Mouse (Mus musculus) adrenal gland, postnatal 4 days (tissue): ENCODE measurements around the gene St7l. TPM values are rescaled to one million over a fixed set of nuclear protein-coding genes. Genes with fewer than 3 reads are reported as not detected.

Experiments
- DNase-seq, 2 experiments: peaks; one replicate each; pipeline ENCODE4 v3.0.0; 2021 to 2022; ENCODE audit warnings: low spot score in 2 of 2, mixed read lengths in 2 of 2
- total RNA-seq, 2 experiments: library from RNA; stranded (reverse); gene quantifications; 2 replicates each; pipeline ENCODE4 v1.2.3; 2021

St7l gene
- total RNA-seq, 2 experiments from 2014 or later, result 32.3 to 33.1 TPM

GRCm38 (mm10) chr3:104896141-104896540 is 32.3 kb downstream of the St7l start:
- DNase-seq, result no peak

DNA sequence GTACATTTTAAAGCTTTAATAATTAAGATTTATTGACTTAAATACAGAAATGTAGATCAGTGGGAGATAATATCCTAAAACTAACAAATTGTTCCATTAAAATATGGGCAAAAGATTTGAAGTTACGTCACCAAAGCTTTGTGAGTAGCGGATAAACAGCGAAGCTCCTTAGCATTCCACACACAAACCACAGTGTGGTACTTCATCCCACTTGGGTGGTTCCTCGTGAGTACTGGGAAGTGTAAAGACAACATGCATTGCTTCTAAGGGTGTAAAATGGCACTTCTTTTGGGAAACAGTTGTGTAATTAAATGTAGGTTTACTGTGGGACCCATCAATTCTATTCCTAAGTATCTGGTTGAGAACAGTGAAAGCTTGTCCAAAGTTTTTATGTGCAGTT is 37.3 kb downstream of the St7l start:
- no peak for DNase-seq

DNA sequence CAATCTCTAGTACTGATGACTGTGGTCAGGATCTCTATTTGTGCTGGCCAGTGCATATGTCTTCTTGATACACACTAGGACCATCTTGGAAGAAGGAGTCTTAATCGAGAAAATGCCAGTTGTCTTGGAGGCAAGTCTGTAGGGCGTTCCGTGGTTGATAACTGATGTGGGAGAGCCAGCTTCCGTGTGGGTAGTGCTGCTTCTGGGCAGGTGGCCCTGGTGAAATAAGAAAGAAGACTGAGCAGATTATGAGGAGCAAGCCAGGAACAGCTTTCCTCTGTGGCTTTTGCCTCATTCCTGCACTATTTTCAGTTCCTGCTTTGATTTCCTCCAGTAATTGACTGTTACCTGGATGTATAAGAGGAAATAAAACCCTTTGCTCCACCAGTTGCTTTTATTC is 41.6 kb downstream of the St7l start:
- DNase-seq, result no peak

DNA sequence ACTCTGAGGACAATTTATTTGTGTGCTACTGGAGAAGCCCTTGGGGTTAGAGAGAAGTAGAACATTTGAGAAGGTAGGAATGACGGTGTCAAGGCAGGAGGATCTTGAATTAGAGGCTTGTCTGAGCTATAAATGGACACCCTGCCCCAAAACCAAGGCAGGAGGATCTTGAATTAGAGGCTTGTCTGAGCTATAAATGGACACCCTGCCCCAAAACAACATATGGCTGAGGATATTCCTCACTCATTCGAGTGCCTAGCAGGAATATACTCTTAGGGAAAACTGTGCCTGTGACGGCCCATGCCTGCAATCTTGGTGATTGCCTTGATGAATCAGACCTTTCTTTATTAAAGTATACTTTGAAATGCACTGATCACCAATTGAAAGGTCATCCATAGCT is 42.2 kb downstream of the St7l start:
- DNase-seq, result no peak

DNA sequence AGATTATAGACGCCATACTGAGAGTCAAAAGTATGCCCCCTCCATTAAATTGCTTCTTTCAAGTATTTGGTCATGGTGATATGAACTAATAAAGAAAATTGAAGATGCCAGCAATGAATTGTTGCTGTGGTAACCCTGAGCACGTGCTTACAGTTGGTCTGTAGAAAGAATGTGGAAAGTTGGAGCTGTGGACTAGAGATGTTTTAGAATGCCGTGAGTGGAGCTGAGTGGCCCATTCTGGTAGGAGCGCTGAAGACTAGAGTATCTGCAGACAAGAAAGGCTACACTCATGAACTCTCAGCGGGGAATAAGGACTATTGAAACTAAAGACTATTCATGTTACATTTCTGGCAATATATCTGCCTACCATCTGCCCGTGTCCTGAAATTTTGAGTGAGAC is 45.4 kb downstream of the St7l start:
- no peak for DNase-seq

GRCm38 (mm10) chr3:104914986-104915385 is 51.2 kb downstream of the St7l start:
- no peak for DNase-seq

DNA sequence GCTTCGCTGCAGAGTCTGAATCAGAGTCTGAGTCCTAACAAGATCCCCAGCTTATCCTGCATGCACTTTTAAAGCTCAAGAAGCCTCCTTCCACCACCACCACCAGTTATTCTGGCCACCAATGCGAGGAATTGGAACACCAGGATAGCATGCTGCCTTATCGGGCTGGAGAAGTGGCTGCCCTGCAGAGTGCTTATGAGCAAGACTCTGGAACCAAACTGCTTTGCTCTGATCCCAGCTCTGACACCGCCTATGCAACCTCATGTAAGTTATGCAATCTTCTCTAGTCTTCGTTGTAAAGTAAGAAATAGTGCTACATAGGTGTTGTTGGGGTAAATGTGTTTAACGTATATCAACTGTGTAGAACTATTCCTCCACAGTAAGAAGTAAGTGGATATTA is 65.6 kb downstream of the St7l start:
- no peak for DNase-seq

- DNase-seq, result no peak
Measured at GRCm38 (mm10) chr3:104937728-104938305, 74.0 kb downstream of the St7l start.

- no peak for DNase-seq
Measured at GRCm38 (mm10) chr3:104938327-104938726, 74.5 kb downstream of the St7l start.

GRCm38 (mm10) chr3:104940691-104941090 is 76.9 kb downstream of the St7l start:
- DNase-seq, result no peak

- no peak for DNase-seq
Measured at GRCm38 (mm10) chr3:104942682-104943081, 78.9 kb downstream of the St7l start.

- no peak for DNase-seq
Measured at GRCm38 (mm10) chr3:104943333-104943732, 79.5 kb downstream of the St7l start.

- DNase-seq, result no peak
Measured at GRCm38 (mm10) chr3:104944894-104945293, 81.1 kb downstream of the St7l start.

DNA sequence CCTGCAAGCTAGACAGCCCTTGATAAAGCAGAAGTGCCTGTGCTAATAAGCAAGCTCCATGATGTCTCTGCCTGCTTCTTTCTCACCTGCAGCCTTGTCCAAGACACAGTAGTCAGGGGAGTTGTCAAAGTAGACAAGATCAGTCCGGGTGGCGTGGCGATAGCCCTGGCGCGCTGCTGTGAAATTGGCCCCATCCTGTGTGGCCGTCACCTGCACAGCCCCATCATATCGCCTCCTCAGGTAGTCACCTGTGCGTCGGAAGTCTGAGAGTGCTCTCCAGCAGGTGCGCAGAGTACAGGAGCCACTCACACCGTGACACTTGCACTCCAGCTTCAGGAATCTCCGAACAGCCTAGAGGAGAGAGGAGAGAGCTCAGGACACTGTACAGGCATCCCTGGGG is 87.1 kb downstream of the St7l start:
- no peak for DNase-seq

- DNase-seq, result no peak
Measured at GRCm38 (mm10) chr3:104952891-104953670, 89.3 kb downstream of the St7l start.

DNA sequence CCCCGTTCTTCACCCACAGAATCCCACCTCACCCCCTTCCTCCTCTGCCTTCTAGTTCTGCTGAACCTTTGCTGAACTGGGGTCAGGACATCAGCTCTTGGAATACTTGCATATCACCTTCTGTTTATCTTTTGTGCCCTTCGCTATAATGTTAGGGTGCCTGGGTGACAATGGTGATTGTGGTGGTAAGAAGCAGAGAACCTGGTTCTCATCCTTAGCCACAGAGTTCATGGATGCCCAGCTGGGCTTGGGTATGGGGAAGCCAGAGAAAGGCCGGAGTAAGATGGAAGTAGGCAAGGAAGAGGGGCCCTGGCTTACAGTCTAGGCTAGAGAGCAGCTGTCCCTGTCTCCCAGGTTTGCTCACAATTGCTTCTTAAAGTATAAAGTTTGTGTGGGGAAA is 90.3 kb downstream of the St7l start:
- DNase-seq, result no peak

DNA sequence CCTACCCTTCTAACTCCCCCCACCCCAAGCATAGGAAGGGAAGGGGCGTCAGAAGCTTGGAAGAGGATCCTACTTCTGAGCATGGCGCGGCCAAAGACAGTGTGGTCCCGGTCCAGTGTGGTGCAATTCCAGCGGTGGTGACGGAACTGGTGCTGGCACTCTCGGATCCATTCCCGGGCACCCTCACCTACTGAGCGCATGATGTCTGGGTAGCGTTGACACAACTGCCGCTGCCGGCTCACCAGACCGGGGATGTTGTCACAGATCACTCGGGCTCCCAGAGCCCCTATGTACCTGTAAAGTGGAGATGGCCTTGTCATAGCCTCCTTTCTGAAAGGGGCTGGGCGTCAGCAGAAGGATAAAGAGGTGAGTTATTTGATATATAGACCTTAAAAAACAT is 90.7 kb downstream of the St7l start:
- DNase-seq, result no peak

- DNase-seq, result no peak
Measured at GRCm38 (mm10) chr3:104956131-104956581, 92.4 kb downstream of the St7l start.

DNA sequence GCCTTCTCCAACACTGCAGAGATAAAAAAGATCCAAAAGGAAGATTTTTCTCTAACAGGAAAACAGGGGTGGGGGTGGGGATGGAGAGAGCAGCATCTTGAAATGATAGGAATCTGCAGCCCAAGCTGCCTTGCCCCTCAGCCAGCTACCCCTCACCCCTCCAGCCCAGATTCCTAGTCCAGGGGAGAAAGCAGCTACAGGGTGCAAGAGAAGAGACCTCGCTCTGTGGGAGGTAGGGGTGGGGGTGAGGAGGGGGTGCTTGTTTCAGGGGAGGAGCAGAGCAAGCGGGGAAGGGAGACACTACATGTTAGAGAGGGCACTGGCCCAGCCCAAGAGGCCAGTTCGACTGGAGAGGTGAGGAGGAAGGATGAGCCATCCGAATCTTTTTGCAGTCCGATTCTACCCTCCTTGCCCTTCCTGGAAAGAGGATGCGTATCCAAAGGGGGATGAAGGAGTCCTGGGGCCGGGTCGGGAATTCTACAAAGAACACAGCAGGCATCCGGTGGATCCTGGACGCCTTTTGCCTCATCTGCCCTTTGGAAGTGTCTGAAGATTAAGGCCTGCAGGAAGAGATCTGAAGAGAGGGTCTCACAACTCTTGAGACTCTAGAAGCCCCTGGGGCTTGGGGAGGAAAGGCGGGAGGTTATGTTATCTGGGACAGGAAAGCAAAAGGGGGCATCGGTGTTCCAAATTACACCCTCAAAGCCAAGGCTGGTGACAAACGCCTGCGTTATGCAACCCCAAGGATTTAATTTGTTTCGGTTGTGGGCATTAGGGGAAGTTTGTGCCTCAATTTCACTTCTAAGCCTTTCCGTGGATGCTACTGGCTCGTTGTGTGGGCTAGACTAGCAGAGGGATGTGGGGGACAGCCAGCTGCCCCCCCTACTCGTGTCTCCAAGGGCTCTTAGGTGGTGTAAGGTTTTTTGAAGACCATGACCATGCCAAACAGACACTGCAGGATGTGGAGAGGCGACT is 96.5 kb downstream of the St7l start:
- DNase-seq, result no peak

- DNase-seq, result no peak
Measured at GRCm38 (mm10) chr3:104961066-104962059, 97.6 kb downstream of the St7l start, which contains the start of gene Wnt2b. Wnt2b (minus strand) TSS chr3:104961921.
